22 mouse cellular contexts compared by ENCODE assay signal in genomic region chr10:45816679-45817078, GRCm38 (mm10).
"Had no signal": no experiment of that assay in that cellular context is flagged by ENCODE, and none has a peak within 500 bp of the region (broad histone marks: within the 10 kb centered on the region; RNA-seq: fewer than 3 reads in every experiment).

No protein-coding gene starts in this region.

- H3K36me3 ChIP-seq: kidney, embryonic 15.5 days; liver, embryonic 15.5 days; lung, embryonic 15.5 days; midbrain, embryonic 10.5 days; neural tube, embryonic 12.5 days; neural tube, embryonic 15.5 days had no signal

- H3K4me3 ChIP-seq: kidney, embryonic 15.5 days; liver, embryonic 15.5 days; lung, embryonic 15.5 days; megakaryocyte, embryonic 14.5 days; midbrain, embryonic 10.5 days; neural tube, embryonic 12.5 days; neural tube, embryonic 15.5 days had no signal

- H3K9ac ChIP-seq: kidney, embryonic 15.5 days; liver, embryonic 15.5 days; lung, embryonic 15.5 days; neural tube, embryonic 12.5 days; neural tube, embryonic 15.5 days had no signal

- H3K27me3 ChIP-seq: kidney, embryonic 15.5 days; liver, embryonic 15.5 days; lung, embryonic 15.5 days; megakaryocyte, embryonic 14.5 days; neural tube, embryonic 12.5 days; neural tube, embryonic 15.5 days had no signal

- H3K4me2 ChIP-seq: kidney, embryonic 15.5 days; liver, embryonic 11.5 days; liver, embryonic 15.5 days; lung, embryonic 15.5 days; neural tube, embryonic 12.5 days; neural tube, embryonic 15.5 days had no signal

- H3K9me3 ChIP-seq: kidney, embryonic 15.5 days; liver, embryonic 15.5 days; lung, embryonic 15.5 days; megakaryocyte, embryonic 14.5 days; midbrain, embryonic 10.5 days; neural tube, embryonic 12.5 days; neural tube, embryonic 15.5 days had no signal

- H3K27ac ChIP-seq: kidney, embryonic 15.5 days; liver, embryonic 15.5 days; lung, embryonic 15.5 days; midbrain, embryonic 10.5 days; neural tube, embryonic 12.5 days; neural tube, embryonic 15.5 days; stomach, postnatal 0 days had no signal

- DNase-seq: kidney, adult 8-10 months; kidney, postnatal 10 days; kidney, postnatal 36 days; lung, adult 18-20 months; lung, postnatal 10 days; lung, postnatal 36 days; midbrain, embryonic 14.5 days; right cerebral cortex, adult 18-20 months; right cerebral cortex, postnatal 14 days; right cerebral cortex, postnatal 4 days; thymus, adult 2 months; thymus, postnatal 14 days; thymus, postnatal 4 days had no signal

- H3K4me1 ChIP-seq: liver, embryonic 15.5 days; lung, embryonic 15.5 days; midbrain, embryonic 10.5 days; neural tube, embryonic 12.5 days had no signal
